Mouse (Mus musculus) small intestine, adult 2 months (tissue): ENCODE results near the gene Cars2. TPM values are rescaled to one million over a fixed set of nuclear protein-coding genes. Genes with fewer than 3 reads are reported as not detected.
"Not testable (repeated sequence)": the region's sequence is repeated elsewhere in the genome, so short reads cannot be mapped to it uniquely, and the experiment has no call there.

Experiments used
- H3K27ac ChIP-seq: fragments of 200-500 bp; 2 replicates; pipeline ENCODE4 v1.5.1; 2012; ENCODE audit warnings: low read depth, low read length, control low read depth, inconsistent platforms; ENCODE audit not compliant: insufficient read depth
- H3K27me3 ChIP-seq: fragments of 200-500 bp; 2 replicates; pipeline ENCODE4 v1.6.1; 2012; ENCODE audit warnings: mild to moderate bottlenecking, moderate library complexity, low read length, inconsistent platforms; ENCODE audit not compliant: control insufficient read depth, insufficient read depth
- H3K36me3 ChIP-seq: fragments of 200-500 bp; 2 replicates; pipeline ENCODE4 v1.6.1; 2012; ENCODE audit warnings: mild to moderate bottlenecking, low read length, control low read depth, inconsistent platforms; ENCODE audit not compliant: control insufficient read depth, insufficient read depth
- H3K4me1 ChIP-seq: fragments of 200-500 bp; 2 replicates; pipeline ENCODE4 v1.6.1; 2012; ENCODE audit warnings: low read length, inconsistent platforms, mixed read lengths; ENCODE audit not compliant: control insufficient read depth, insufficient read depth, insufficient read length
- H3K4me3 ChIP-seq: fragments of 200-500 bp; 2 replicates; pipeline ENCODE4 v1.5.1; 2012; ENCODE audit warnings: low read depth, mild to moderate bottlenecking, control low read depth, inconsistent platforms, low read length, moderate library complexity
- CTCF ChIP-seq: fragments of 200-500 bp; IDR thresholded peaks from 2 replicates; pipeline ENCODE4 v1.5.1; 2012; ENCODE audit warnings: low read depth, mild to moderate bottlenecking, control low read depth, inconsistent platforms, low read length, moderate library complexity, mixed read lengths; ENCODE audit not compliant: insufficient replicate concordance, insufficient read length; ENCODE audit errors: extremely low read depth
- POLR2A ChIP-seq: fragments of 200-500 bp; IDR thresholded peaks from 2 replicates; pipeline ENCODE4 v1.6.1; 2012; ENCODE audit warnings: low read depth, mild to moderate bottlenecking, control low read depth, inconsistent platforms, low read length, moderate library complexity
- WGBS: fragments of 180-500 bp; shearing (Covaris S2); methylation state at CpG from one replicate; pipeline ENCODE4 v1.1.7; 2018; 5-methylcytosine and 5-hydroxymethylcytosine counted together
- polyA plus RNA-seq: library from polyadenylated mRNA; depleted of rRNA; stranded (reverse); fragments of >200 nt; gene quantifications from 2 replicates; pipeline ENCODE4 v1.2.3, GENCODE M21; 2012; rRNA removed

Gene Cars2
- polyA plus RNA-seq, 1 experiment = 46.2 TPM

DNA sequence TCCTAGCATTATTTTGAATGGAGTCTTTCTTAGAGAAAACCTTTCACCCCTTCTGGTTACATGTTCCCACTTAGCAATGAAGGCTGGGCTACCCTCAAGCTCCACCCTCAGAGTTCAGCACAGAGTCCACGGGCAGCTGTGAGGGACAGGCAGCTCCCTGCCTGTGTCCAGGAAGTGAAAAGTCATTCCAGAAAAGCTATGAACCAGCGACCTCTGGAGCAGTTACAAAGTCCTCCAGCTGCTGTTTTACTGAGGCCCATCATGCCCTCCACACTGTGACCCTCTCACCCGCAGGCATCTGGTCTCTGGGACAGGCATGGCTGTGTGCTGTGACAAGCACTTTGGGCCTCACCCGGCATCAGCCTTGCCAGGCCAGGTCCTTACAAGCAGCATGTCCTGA, 77.5 kb downstream of the Cars2 start:
- Histone ChIP-seq H3K27me3 (no peaks in the 10 kb centered on the region), H3K27ac (peak overlapping the region; percentile 87), H3K36me3 (peaks cover 2% of the 10 kb centered on the region; the same call in 1 of the 2 replicates), H3K4me1 (peaks cover 30% of the 10 kb centered on the region), H3K4me3 (no peak overlapping the region)
- TF ChIP-seq CTCF (no peak), POLR2A (no peak)
- 16% methylated on average over 4 of the region's 4 CpGs for WGBS

DNA sequence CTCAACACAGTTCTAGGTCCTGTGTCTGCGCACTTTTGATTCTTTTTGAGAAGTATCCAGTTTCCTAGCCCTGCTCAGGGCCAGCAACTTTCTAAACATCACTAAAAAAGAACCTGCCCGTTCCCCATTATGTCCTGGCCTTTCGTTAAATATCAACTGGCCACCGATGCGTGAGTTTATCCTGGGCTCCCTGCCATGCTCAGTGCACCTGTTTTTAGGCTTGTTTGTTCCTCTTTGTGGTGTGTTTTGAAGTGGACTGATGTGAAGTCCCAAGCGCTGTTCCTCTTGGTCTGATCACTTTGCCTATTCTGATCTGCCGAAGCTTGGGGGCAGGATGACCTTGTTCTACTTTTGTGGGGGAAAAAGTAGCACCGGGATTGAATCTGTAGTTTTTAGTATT, 79.3 kb downstream of the Cars2 start:
- Histone ChIP-seq H3K27ac (no peak overlapping the region), H3K4me3 (no peak overlapping the region), H3K27me3 (no peaks in the 10 kb centered on the region), H3K36me3 (peaks cover 2% of the 10 kb centered on the region; the same call in 1 of the 2 replicates), H3K4me1 (peaks cover 28% of the 10 kb centered on the region)
- 41% methylated on average over 8 of the region's 8 CpGs for WGBS
- TF ChIP-seq CTCF = no peak
- TF ChIP-seq POLR2A = no peak

DNA sequence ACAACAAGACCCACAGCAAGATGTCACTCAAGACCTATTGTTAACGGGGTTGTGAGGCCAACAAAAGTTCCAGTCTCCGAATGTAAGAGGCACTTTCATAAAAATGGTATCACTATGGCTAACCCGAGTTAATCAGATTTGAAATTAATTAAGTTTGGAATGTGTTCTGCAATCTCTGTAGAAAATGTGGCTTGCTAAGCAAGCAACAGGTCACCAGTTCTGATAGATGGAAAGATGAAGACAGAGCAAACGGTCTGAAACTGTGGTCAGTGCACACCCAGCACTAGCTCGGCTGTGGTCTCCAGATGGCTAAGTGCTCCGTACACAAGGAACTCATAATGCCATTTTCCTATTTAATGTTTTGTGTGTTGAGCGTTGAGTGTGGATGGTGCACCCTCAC, 79.9 kb downstream of the Cars2 start:
- 83% methylated on average over 7 of the region's 7 CpGs for WGBS
- H3K4me1 ChIP-seq = peaks cover 24% of the 10 kb centered on the region
- TF ChIP-seq CTCF (no peak), POLR2A (no peak)
- H3K27ac ChIP-seq = no peak overlapping the region
- no peaks in the 10 kb centered on the region for H3K27me3 ChIP-seq
- no peak overlapping the region for H3K4me3 ChIP-seq
- H3K36me3 ChIP-seq = peaks cover 2% of the 10 kb centered on the region; the same call in 1 of the 2 replicates

DNA sequence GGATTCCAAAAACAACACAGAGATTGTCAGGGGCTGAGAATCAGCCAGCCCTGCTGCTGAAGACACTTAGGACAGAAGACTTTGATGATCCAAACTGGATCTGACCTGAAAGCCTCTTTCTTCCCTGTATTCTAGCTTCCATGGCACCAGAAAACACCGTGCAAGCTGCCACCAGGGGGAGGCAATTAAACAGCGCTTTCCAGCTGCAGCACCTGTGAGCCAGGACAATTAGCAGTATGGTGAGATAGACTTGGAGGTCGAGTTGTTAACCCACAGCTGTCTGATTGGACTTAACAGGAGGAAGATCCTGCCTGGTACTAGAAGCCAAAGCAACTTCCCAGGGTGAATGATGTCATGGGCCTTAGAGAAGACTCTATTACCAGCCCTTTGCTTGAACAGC, 81.5 kb downstream of the Cars2 start:
- Histone ChIP-seq H3K27me3 (no peaks in the 10 kb centered on the region), H3K4me1 (peaks cover 33% of the 10 kb centered on the region), H3K36me3 (peaks cover 2% of the 10 kb centered on the region; the same call in 1 of the 2 replicates), H3K27ac (no peak overlapping the region), H3K4me3 (no peak overlapping the region)
- WGBS = 6% methylated on average over 3 of the region's 3 CpGs
- no peak for TF ChIP-seq POLR2A
- peak; percentile 80; the same call in 1 of the 2 replicates for TF ChIP-seq CTCF

DNA sequence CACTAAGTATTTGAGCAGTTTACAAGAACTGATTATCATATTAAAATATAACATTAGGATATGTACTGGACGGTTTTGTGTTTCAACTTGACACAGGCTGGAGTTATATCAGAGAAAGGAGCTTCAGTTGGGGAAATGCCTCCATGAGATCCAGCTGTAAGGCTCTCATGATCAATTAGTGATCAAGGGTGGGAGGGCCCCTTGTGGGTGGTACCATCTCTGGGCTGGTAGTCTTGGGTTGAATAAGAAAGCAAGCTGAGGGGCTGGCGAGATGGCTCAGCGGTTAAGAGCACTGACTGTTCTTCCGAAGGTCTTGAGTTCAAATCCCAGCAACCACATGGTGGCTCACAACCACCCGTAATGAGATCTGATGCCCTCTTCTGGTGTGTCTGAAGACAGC, 84.1 kb downstream of the Cars2 start:
- H3K4me1 ChIP-seq = peaks cover 33% of the 10 kb centered on the region; the same call in 1 of the 2 replicates

DNA sequence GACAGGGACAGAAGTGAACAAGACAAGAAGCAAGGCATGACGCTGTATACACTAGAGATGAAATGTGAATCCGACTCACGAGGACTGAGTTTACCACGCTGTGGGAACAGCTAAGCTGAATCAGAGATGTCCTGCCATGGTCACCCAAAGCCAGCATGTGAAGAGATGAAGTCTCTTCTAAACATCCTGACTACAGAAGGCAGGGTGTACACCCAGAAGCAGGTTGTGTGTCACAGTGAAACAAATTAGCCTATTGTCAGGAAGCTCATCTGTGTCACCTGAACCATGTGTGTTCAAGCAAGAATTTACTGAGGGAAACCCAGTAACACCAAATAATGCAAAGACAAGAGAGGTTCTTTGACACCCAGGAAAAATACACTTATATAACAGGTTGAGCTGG, 85.0 kb downstream of the Cars2 start:
- H3K4me1 ChIP-seq = peaks cover 26% of the 10 kb centered on the region; the same call in 1 of the 2 replicates
- H3K27me3 ChIP-seq = no peaks in the 10 kb centered on the region
- no peaks in the 10 kb centered on the region for H3K36me3 ChIP-seq
- H3K4me3 ChIP-seq = no peak overlapping the region
- H3K27ac ChIP-seq = peak overlapping the region; percentile 3; the same call in 1 of the 2 replicates
- WGBS = 89% methylated on average over 4 of the region's 4 CpGs
- no peak for TF ChIP-seq CTCF
- no peak for TF ChIP-seq POLR2A

More for the DNA sequence above, 84.1 kb downstream of the Cars2 start:
- not testable (repeated sequence) for H3K4me3 ChIP-seq, H3K27ac ChIP-seq, H3K27me3 ChIP-seq, H3K36me3 ChIP-seq
- 94% methylated on average over 5 of the region's 5 CpGs for WGBS

DNA sequence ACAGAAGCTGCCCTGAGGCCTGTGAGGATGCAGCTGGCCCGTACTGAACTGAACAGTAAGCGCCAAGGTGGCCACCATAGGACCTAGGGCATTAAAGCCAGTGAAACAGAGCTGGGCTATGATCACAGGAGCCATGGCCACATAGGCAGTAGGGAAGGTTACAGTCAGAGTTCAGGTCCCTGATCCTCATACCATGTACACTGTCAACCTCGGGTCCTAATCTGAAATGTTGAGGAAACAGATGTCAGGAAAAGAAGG, 85.9 kb downstream of the Cars2 start:
- Histone ChIP-seq H3K4me1 (peaks cover 26% of the 10 kb centered on the region; the same call in 1 of the 2 replicates), H3K36me3 (no peaks in the 10 kb centered on the region), H3K4me3 (no peak overlapping the region), H3K27me3 (no peaks in the 10 kb centered on the region), H3K27ac (peak overlapping the region; percentile 76)
- WGBS = 32% methylated on average over 3 of the region's 3 CpGs
- TF ChIP-seq POLR2A (no peak), CTCF (no peak)

Other genes starting within 250 kb of the Cars2 start
- 23.8 and 35.6 TPM in 2 replicates for gene Col4a2, start 238.0 kb downstream of the Cars2 start, polyA plus RNA-seq
- gene Col4a1, start 238.0 kb downstream of the Cars2 start, polyA plus RNA-seq = 77.8 and 136 TPM in 2 replicates
- 18.6 and 43.3 TPM in 2 replicates for gene Rab20, start 72.1 kb downstream of the Cars2 start, polyA plus RNA-seq
- gene Naxd, start 53.3 kb downstream of the Cars2 start, polyA plus RNA-seq = 64.9 and 81.1 TPM in 2 replicates
- 4.0 and 13.2 TPM in 2 replicates for gene Ing1, start 4.8 kb upstream of the Cars2 start, polyA plus RNA-seq
- gene Ankrd10, start 85.0 kb upstream of the Cars2 start, polyA plus RNA-seq = 27.3 and 40.4 TPM in 2 replicates
- not detected in 2 replicates for gene 1700016D06Rik, start 150.3 kb upstream of the Cars2 start, polyA plus RNA-seq
- gene Arhgef7, start 176.9 kb upstream of the Cars2 start, polyA plus RNA-seq = 14.8 and 27.4 TPM in 2 replicates